Mouse (Mus musculus) bone marrow macrophage, adult 2 months (primary cell): Measurements from ENCODE around the gene Slc30a3.

Experiments used
- CTCF ChIP-seq: IDR thresholded peaks from 2 replicates; pipeline ENCODE4 v1.5.1; 2012; ENCODE audit warnings: low read depth, mild to moderate bottlenecking, low read length, moderate library complexity
- POLR2A ChIP-seq: IDR thresholded peaks from 2 replicates; pipeline ENCODE4 v1.6.1; 2012; ENCODE audit warnings: mild to moderate bottlenecking, low read depth, low read length, borderline replicate concordance

DNA sequence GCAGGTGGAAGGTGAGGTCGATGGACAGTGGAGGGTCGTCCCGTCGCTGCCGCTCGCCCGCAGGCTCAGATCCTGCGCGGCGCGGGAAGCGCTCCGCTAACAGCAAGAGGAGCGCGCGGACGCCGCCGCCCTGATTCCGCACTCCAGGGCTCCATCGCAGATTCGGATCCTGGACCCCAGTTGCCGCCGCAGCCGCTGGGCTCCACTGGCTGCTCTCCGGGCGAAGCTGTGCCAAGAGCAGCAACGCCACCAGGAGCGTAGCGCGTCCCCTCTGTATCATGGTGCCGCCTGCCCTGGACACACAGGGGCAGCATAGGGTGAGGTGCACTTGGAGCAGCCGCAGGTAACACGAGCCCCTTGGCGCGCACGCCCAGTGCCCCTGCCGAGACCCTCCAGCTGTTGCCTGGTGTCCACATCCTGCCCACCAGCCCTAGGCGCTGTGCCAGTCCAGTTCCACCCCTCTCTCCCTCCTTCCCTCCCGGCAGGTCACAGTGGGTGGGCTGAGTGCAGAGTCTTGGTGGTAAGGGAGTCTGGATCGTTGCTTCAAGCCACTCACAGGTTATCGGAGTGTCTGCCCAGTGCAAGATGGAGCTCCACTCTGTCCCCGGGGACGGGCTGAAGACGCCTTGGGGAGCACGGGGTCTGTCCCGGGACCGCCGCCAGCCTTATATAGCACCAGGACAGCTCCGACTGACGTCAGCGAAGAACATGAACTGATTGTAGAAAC, 30.4 kb upstream of the Slc30a3 start, which contains the start of gene Ucn:
- TF ChIP-seq CTCF (no peak), POLR2A (no peak)
